Mouse (Mus musculus) kidney, postnatal 36 days (tissue): ENCODE results near the gene Tiparp.

Experiments
- DNase-seq, 2 experiments: peaks; one replicate each; pipeline ENCODE4 v3.0.0; 2021 to 2022; ENCODE audit warnings: mixed read lengths in 2 of 2

Gene Tiparp

DNA sequence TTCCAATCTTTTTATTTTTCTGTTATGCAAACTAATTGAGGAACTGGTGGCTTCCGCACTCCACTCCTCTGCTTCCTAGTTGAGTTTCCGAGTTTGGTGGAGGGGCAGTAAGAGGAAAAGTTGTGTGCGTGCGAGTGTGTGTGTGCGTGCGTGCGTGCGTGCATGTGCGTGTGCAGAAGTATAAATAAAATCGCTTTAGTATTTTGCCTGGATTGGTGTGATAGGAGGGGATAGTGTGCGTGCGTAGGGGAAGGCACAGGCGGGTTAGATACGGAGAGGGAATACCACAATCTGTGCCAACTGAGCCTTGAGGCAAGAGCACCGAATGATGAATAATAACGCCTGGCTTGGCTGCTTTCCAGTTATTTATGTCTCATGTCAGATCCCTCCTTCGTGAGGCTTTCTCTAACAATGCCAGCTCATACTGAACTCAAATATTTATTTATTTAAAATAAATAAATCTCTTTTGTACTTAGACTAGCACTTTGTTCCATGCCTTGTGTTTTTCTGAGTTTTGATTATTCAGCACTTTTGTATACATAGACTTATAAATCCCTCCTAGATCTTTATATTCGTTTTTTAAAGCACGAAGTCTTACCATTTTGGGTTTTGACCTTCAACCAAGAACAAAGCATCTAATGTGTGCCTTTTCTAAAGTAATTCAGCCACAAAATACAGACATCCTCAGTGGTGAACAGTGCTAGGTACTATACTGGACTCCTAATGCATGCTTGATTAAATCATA is 1.4 kb downstream of the Tiparp start:
- peak in 1 of 2 experiments; percentile 20 for DNase-seq

- no peak for DNase-seq
Observed at GRCm38 (mm10) chr3:65533014-65533413, 4.8 kb downstream of the Tiparp start.

- DNase-seq, result no peak
Observed at GRCm38 (mm10) chr3:65533598-65533997, 5.4 kb downstream of the Tiparp start.

DNA sequence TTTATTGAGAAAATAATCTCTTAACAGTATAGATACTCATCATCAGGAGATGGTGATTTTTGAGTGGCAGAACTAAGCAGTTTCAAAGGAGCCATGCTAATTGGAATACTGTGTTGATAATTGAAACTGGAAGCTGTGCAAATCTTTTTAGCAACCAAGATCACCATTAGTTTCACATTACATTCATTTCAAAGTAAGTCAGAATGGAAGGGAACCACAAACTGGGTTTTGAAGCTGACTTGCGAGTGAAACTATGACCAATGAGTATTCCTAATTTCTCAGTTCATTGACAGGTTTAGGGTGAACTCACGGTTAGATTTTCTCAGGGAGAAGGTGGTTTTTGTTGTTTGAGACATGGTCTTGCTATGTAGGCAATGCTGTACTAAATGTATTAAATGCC is 6.3 kb downstream of the Tiparp start:
- DNase-seq, result no peak

- no peak for DNase-seq
Observed at GRCm38 (mm10) chr3:65535087-65535761, 7.0 kb downstream of the Tiparp start.

- DNase-seq, result no peak
Observed at GRCm38 (mm10) chr3:65537288-65537687, 9.1 kb downstream of the Tiparp start.

DNA sequence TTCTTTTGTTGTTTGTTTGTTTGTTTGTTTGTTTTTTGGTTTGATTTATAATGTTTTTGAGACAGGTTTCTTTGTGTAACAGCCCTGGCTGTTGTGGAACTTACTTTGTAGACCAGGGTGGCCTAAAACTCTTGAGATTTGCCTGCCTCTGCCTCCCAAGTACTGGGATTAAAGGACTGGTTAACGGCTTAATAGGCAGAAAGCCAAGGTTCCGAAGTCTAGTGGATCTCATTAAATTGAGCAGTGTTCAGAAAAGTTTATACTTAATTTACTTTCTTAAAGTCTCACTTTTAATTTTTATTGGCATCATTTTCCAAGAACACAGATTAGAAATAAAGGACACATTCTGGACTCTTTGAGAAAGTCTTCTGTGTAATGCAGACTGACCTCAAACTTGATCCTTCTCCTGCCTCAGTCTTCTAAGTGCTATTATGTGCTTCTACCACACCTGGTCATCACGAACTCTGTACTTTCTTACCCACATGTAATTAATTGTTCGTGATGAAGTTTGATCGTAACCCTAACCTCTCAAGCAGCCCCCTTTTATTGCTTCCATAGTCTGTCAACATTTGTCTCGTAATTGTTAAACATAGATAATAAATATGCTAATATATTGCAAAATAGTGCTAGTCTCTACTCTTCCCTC is 12.8 kb downstream of the Tiparp start:
- peak; percentile 9 to 40 for DNase-seq

- peak in 1 of 2 experiments; percentile 6 for DNase-seq
Observed at GRCm38 (mm10) chr3:65541552-65541935, 13.3 kb downstream of the Tiparp start.

GRCm38 (mm10) chr3:65549785-65550184 is 21.6 kb downstream of the Tiparp start:
- peak in 1 of 2 experiments; percentile 26 for DNase-seq

DNA sequence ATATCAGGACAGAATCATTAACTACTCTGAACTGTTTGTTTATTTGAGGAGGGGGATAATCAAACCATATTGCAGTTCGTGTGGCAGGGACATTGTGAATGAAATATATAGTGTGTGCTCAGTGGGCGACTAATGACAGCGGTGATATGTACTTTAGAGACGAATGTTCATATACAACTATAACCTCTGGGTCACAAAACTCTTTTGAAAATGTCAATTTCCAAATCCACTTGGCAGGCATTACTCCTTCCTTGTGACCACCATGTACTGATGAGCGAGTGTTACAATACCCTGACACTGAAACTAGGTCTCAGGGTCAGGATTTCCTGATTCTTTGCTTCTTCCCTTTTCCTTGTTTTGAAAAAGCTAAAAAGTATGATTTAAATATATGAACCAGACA is 22.9 kb downstream of the Tiparp start:
- DNase-seq, result no peak

DNA sequence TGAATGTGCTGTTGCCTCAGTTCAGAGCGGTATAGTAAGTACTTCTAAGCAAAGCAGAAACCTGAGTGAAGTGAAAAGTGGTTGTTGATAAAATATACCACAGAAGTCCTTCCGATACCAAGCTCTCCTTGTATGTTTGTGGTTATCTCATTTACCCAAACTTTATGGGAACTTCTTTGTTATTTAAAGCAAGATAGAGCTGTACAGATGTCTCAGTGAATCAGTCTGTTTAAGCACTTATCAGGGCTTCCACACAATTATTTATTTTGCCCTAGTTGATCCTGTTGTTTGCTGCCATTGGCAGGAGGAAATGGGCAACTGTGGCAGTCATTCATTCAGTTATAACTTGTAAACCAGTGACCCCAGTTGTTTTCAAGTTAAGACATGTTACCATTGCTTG is 26.4 kb downstream of the Tiparp start:
- no peak for DNase-seq

DNA sequence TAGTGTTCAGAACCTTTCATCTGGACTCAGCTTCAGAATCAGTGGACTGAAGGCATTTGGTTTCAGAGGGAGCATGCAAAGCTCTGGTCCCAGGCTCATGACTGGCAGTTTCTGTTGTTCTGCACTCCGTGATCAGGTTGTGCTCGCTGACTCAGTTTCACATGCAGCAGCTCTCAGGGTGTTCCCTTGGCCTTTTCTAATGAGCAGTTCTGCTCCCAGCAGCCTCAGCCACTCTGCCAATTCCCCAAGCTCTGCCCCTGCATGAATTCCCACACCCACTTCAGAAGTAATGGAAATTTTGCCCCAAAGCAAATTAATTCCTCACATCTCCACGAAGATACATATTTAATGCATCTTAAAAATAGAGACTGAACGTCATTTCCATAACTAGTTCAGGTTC is 30.5 kb downstream of the Tiparp start:
- DNase-seq, result no peak

DNA sequence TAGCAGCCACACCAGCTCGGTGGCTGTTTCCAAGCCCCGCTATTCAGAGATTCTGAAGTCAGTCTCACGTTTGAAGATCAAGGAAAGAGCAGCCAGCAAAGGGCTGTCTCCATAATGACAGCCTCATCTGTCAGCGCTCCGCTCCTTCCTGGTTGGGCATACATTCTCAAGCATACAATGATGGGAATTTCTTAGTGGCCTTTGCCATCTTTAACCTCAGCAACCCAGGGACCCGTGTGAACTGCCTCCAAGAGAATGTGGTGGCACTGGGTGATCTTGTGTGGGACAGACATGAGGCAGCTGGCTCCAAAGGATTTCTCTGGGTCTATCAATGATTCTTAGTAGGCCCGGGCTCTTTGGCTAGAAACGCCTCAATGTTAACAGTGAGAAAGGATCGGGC is 34.0 kb downstream of the Tiparp start:
- DNase-seq, result no peak

DNA sequence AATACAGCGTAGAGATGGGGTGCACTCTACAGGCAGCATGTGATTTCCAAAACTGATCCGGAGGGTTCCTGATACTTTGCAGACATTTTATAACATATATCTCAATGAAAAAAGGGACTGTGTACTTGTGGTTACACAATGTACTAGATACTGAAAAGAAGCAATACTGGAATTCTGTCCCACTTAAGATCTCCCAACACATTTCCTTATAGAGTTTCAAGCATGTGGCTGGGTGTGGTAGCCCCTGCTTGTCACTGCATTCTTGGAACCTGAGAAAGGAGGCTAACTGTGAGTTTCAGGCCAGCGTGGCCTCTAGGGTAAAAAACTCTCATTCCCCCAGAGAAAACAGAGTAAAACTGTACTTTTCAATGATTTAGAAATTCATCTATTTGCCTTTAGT is 34.5 kb downstream of the Tiparp start:
- DNase-seq, result no peak

- DNase-seq, result peak; percentile 31 to 54
Observed at GRCm38 (mm10) chr3:65563926-65564624, 35.9 kb downstream of the Tiparp start.

GRCm38 (mm10) chr3:65565632-65566300 is 37.6 kb downstream of the Tiparp start:
- peak; percentile 74 to 86 for DNase-seq

- no peak for DNase-seq
Observed at GRCm38 (mm10) chr3:65569941-65570340, 41.7 kb downstream of the Tiparp start.

DNA sequence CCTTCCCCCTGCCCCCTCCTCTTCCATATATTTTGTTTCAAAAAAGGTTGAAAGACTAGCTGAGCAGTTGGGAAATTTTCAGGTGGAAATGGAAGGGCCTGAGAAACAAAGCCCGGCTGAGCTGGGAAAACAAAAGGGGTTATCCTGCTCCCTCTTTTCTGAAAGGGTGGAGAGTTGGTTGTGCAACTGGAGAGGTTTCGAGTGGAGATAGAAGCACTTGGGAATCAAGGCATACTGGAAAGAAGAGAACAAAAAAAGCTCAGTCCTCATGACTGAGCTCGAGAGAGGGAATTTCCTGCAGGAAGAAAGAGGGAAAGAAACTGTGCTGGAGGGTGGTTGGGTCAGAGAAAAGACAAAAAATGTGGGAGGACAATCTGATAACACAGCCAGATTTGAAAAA is 45.3 kb downstream of the Tiparp start:
- no peak for DNase-seq

- DNase-seq, result peak in 1 of 2 experiments; percentile 19
Observed at GRCm38 (mm10) chr3:65577602-65578001, 49.4 kb downstream of the Tiparp start.

DNA sequence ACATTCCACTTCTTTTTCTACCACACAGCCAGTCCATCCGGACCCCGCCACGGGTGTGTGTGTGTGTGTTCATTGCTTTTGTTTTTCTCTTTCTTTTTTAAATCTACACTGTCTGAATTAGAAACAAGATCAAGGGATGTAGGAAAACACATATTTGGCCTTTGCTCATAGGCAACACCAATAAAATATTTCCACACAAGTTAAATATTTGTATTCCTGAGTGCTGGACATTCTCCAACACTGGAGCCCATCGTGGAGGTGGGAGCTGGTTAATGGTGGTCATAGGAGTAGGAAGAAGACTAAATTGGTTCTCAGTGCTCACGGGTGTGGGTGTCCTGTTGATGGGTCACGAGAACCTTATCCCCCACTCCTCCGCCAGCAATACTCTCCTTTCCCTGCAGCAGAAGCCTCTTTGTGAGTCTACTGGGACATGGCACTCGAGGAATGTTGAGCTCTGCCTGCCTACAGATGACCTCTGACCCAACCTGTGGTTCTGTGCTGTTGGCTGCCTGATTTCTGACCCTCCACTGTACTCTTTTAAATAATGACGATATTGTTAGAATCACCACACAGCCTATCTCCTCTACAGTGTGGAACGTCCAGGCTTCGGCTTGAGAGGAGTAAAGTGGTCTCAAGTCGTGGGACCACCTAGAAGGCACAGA is 51.2 kb downstream of the Tiparp start:
- no peak for DNase-seq

DNA sequence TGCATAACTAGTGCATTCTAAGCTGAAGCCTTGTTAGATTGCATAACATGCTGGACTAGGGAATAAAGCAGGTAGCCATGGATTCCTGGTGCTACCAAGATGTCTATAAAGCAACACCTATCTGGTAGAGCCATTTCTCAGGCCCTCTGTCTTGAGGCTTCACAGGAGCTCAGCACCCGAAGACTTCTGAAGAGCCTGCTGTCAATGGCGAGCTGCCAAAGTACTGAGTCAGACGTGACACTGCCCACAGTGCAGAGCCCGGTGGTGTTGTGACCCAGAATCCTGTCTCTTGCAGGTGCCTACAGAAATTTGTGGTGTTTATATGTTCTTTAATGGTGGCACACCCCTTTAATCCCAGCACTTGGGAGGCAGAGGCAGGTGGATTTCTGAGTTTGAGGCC is 53.4 kb downstream of the Tiparp start:
- peak; percentile 20 to 57 for DNase-seq

DNA sequence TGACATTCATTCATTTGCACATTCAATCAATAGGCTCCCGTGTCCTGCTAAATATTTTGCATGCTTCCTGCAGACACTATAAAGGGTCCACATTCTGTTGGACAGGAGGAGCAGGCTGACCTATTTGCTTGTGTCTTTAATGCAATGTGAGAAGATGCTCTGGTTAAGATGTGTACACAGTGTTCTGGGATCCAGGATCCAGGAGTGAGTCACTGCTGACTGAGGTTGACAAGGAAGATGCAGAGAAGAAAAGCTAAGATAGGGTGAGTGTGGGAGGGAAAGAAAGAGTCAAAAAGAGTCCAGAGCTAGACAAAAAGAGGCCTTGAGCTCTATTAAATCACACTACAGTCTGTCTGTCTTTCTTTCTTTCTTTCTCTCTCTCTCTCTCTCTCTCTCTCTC is 56.1 kb downstream of the Tiparp start:
- no peak for DNase-seq
